Mouse (Mus musculus) T-helper 2 cell (primary cell): ENCODE measurements around the gene Herc4.

Experiments used
- in situ Hi-C: fragments of 300-600 bp; cut with MboI, MseI; formaldehyde crosslinking; loops from one replicate; pipeline ENCODE4 v1.15.1; 2025; ENCODE audit warnings: high pct_unique_total_duplicates

Herc4 gene

GRCm38 (mm10) chr10:63248421-63248820 is 4.8 kb downstream of the Herc4 start:
- in situ Hi-C loops: no loop called here

GRCm38 (mm10) chr10:63258696-63259095 is 15.1 kb downstream of the Herc4 start:
- in situ Hi-C loops: no loop called here

- in situ Hi-C loops: no loop called here
These were observed 15.7 kb downstream of the Herc4 start for GRCm38 (mm10) chr10:63259340-63259739.

GRCm38 (mm10) chr10:63267941-63268340 is 24.3 kb downstream of the Herc4 start:
- in situ Hi-C loops: no loop called here

GRCm38 (mm10) chr10:63272401-63272800 is 28.8 kb downstream of the Herc4 start:
- in situ Hi-C loops: no loop called here

- in situ Hi-C loops: no loop called here
These were observed 29.3 kb downstream of the Herc4 start for GRCm38 (mm10) chr10:63272868-63273267.

- in situ Hi-C loops: no loop called here
These were observed 33.4 kb downstream of the Herc4 start for GRCm38 (mm10) chr10:63277010-63277409.

- in situ Hi-C loops: no loop called here
These were observed 36.2 kb downstream of the Herc4 start for GRCm38 (mm10) chr10:63279851-63280250.

- in situ Hi-C loops: no loop called here
These were observed 38.8 kb downstream of the Herc4 start for GRCm38 (mm10) chr10:63282417-63282816.

- in situ Hi-C loops: no loop called here
These were observed 39.2 kb downstream of the Herc4 start for GRCm38 (mm10) chr10:63282846-63283245.

- in situ Hi-C loops: no loop called here
These were observed 58.7 kb downstream of the Herc4 start for GRCm38 (mm10) chr10:63302356-63302755.

GRCm38 (mm10) chr10:63308582-63309366 is 65.2 kb downstream of the Herc4 start:
- in situ Hi-C loops: no loop called here

- in situ Hi-C loops: loop anchor here (10.0 kb wide), 1 partner anchor 61 kb away; no protein-coding TSS in a partner anchor
These were observed 70.1 kb downstream of the Herc4 start for GRCm38 (mm10) chr10:63313726-63314125.

GRCm38 (mm10) chr10:63327091-63327490 is 83.5 kb downstream of the Herc4 start:
- in situ Hi-C loops: loop anchor here (5.0 kb wide), 1 partner anchor 35 kb away; no protein-coding TSS in a partner anchor

- in situ Hi-C loops: no loop called here
These were observed 93.3 kb downstream of the Herc4 start for GRCm38 (mm10) chr10:63336901-63337300.

GRCm38 (mm10) chr10:63337326-63337725 is 93.7 kb downstream of the Herc4 start:
- in situ Hi-C loops: no loop called here

- in situ Hi-C loops: no loop called here
These were observed 94.6 kb downstream of the Herc4 start for GRCm38 (mm10) chr10:63337951-63338836.

GRCm38 (mm10) chr10:63338914-63339643 is 95.5 kb downstream of the Herc4 start:
- in situ Hi-C loops: no loop called here

- in situ Hi-C loops: loop anchor here (5.0 kb wide), 1 partner anchor 36 kb away; no protein-coding TSS in a partner anchor
These were observed 97.7 kb downstream of the Herc4 start for GRCm38 (mm10) chr10:63341351-63341750.

- in situ Hi-C loops: loop anchor here (5.0 kb wide), 1 partner anchor 33 kb away; no protein-coding TSS in a partner anchor
These were observed 101.1 kb downstream of the Herc4 start for GRCm38 (mm10) chr10:63344751-63345150.

- in situ Hi-C loops: no loop called here
These were observed 104.7 kb downstream of the Herc4 start for GRCm38 (mm10) chr10:63348291-63348690.

- in situ Hi-C loops: no loop called here
These were observed 107.1 kb downstream of the Herc4 start for GRCm38 (mm10) chr10:63350666-63351065.
